Mouse (Mus musculus) lung, postnatal 4 days (tissue): Measurements from ENCODE around the gene Olfr195.
"Not testable (repeated sequence)": the region's sequence is repeated elsewhere in the genome, so short reads cannot be mapped to it uniquely, and the experiment has no call there.

Source experiments
- DNase-seq, 2 experiments: peaks; one replicate each; pipeline ENCODE4 v3.0.0; 2021

The Olfr195 gene

GRCm38 (mm10) chr16:59146746-59147145, at the start of gene Olfr195:
Olfr195 (plus strand) TSS chr16:59147046.
- no peak for DNase-seq

GRCm38 (mm10) chr16:59105312-59105711, 41.5 kb upstream of the Olfr195 start:
- no peak for DNase-seq

- not testable (repeated sequence) for DNase-seq
Measured at GRCm38 (mm10) chr16:59108522-59108921, 38.3 kb upstream of the Olfr195 start.

GRCm38 (mm10) chr16:59111781-59112180, 35.1 kb upstream of the Olfr195 start, which contains the start of gene Olfr193:
Olfr193 (minus strand) TSS chr16:59111881.
- no peak for DNase-seq

- no peak for DNase-seq
Measured at GRCm38 (mm10) chr16:59120969-59121368, 25.9 kb upstream of the Olfr195 start, which contains the start of gene Olfr194. Olfr194 (minus strand) TSS chr16:59121069.

GRCm38 (mm10) chr16:59130740-59131139, 16.1 kb upstream of the Olfr195 start:
- no peak for DNase-seq

- DNase-seq: no peak
Measured at GRCm38 (mm10) chr16:59141105-59141504, 5.7 kb upstream of the Olfr195 start.

GRCm38 (mm10) chr16:59151996-59152395, 5.2 kb downstream of the Olfr195 start:
- no peak for DNase-seq

GRCm38 (mm10) chr16:59170354-59170753, 23.5 kb downstream of the Olfr195 start, which contains the start of gene Olfr196:
Olfr196 (minus strand) TSS chr16:59170454.
- no peak for DNase-seq
